Mouse (Mus musculus) testis, adult 2 months (tissue): ENCODE results near the gene Sox6. TPM values are rescaled to one million over a fixed set of nuclear protein-coding genes. Genes with fewer than 3 reads are reported as not detected.

Experiments
- H3K27ac ChIP-seq: fragments of 200-500 bp; 2 replicates; pipeline ENCODE4 v1.5.1; 2012; ENCODE audit warnings: low read depth, low read length; ENCODE audit not compliant: control insufficient read depth, insufficient read depth
- H3K27me3 ChIP-seq: fragments of 200-500 bp; 2 replicates; pipeline ENCODE4 v1.6.1; 2012; ENCODE audit warnings: mild to moderate bottlenecking, low read length, moderate library complexity; ENCODE audit not compliant: control insufficient read depth, insufficient read depth
- H3K36me3 ChIP-seq: fragments of 200-500 bp; 2 replicates; pipeline ENCODE4 v1.6.1; 2012; ENCODE audit warnings: mild to moderate bottlenecking, low read length; ENCODE audit not compliant: control insufficient read depth, insufficient read depth
- H3K4me1 ChIP-seq: fragments of 200-500 bp; 2 replicates; pipeline ENCODE4 v1.6.1; 2012; ENCODE audit warnings: low read length; ENCODE audit not compliant: control insufficient read depth, insufficient read depth
- H3K4me3 ChIP-seq: fragments of 200-500 bp; 2 replicates; pipeline ENCODE4 v1.5.1; 2012; ENCODE audit warnings: low read depth, mild to moderate bottlenecking, low read length, moderate library complexity, mixed read lengths; ENCODE audit not compliant: control insufficient read depth
- CTCF ChIP-seq: fragments of 200-500 bp; IDR thresholded peaks from 2 replicates; pipeline ENCODE4 v1.5.1; 2012; ENCODE audit warnings: low read depth, mild to moderate bottlenecking, inconsistent platforms, low read length, moderate library complexity; ENCODE audit not compliant: control insufficient read depth, insufficient read depth, insufficient replicate concordance
- POLR2A ChIP-seq: fragments of 200-500 bp; IDR thresholded peaks from 2 replicates; pipeline ENCODE4 v1.6.1; 2012; ENCODE audit warnings: low read depth, mild to moderate bottlenecking, inconsistent platforms, low read length, moderate library complexity; ENCODE audit not compliant: control insufficient read depth
- polyA plus RNA-seq: library from polyadenylated mRNA; depleted of rRNA; stranded (reverse); fragments of >200 nt; gene quantifications from 2 replicates; pipeline ENCODE4 v1.2.3, GENCODE M21; 2012

Sox6 gene
- polyA plus RNA-seq, 1 experiment = 137 TPM

DNA sequence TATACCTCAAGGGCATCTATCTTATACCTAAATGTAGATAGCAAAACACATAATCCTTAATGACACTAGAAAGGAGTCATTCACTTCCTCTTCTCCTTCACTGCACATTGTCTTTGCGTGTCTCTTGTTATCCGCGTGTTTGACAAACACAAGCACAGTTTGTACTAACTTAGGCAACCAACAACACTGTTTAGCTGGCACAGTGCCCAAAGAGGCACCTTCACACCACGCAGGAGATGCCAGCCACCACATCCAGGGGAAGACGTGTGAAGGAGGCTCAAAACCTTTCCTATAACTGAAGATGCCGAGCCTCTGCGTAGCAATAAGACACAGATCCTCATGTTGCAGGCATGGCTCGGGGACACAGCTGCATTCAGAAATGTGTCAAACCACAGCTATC is 345.4 kb downstream of the Sox6 start:
- no peaks in the 10 kb centered on the region for H3K27me3 ChIP-seq
- H3K4me3 ChIP-seq = no peak overlapping the region
- H3K4me1 ChIP-seq = no peaks in the 10 kb centered on the region
- TF ChIP-seq POLR2A = no peak
- no peak for TF ChIP-seq CTCF
- H3K27ac ChIP-seq = no peak overlapping the region
- no peaks in the 10 kb centered on the region for H3K36me3 ChIP-seq

DNA sequence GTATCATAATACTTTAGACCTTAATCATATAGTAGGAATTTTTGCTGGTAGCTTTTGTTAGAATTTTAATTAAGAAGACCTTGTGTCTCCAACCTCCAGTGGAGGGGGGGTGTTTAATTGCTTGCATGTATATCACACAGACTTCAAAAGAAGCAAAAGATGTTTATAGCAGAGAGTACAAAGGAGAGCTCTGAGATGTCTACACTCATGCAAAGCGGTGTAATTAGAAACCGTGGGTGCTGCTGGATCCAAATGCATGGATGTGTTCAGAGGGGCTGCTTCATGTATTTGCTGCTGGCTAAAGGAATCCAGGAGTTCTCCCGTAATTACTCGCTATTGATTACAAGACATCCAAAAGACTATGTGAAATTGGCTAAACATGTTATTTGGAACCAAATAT is 347.5 kb downstream of the Sox6 start:
- H3K27me3 ChIP-seq = no peaks in the 10 kb centered on the region
- H3K36me3 ChIP-seq = no peaks in the 10 kb centered on the region
- H3K27ac ChIP-seq = no peak overlapping the region
- H3K4me3 ChIP-seq = no peak overlapping the region
- no peaks in the 10 kb centered on the region for H3K4me1 ChIP-seq
- no peak for TF ChIP-seq CTCF
- TF ChIP-seq POLR2A = no peak

DNA sequence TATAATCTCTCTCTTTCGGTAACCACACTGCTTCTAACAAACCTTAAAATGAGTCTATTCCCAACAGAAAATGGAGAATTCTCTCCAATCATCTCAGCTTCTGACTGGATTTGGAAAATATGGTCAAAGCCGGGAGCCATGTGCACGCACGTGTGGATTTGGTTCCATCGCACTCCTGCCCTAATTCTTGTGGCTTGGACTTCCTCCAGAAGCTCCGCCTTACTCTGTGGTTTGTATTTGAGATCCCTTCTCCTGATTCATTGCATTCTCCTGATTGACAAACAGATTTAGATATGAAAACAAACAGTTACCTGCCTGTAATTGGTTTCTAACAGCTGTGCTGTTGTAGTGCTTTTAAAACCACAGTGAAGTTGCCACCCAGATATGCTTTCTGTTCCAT is 351.9 kb downstream of the Sox6 start:
- H3K36me3 ChIP-seq = no peaks in the 10 kb centered on the region
- H3K4me1 ChIP-seq = no peaks in the 10 kb centered on the region
- no peaks in the 10 kb centered on the region for H3K27me3 ChIP-seq
- H3K27ac ChIP-seq = no peak overlapping the region
- no peak for TF ChIP-seq CTCF
- no peak for TF ChIP-seq POLR2A
- H3K4me3 ChIP-seq = no peak overlapping the region

DNA sequence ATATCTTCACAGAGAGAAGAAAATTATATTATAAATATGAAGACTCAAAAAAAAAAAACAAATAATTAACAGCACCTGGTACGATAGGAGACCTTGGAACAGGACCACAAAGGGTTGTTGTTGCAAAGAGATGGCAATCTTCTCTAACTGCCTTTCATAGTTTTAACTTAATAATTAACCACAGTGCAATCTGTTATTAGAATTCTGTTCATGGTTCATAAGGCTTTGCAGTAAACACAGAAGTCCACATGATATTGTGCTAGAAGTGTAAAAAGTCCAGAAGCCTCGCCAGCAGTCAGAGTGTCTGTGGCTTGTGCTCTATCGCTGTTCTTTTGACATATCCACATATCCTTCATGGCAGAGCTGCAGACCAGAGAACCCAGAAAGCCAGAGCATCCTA is 354.5 kb downstream of the Sox6 start:
- H3K27ac ChIP-seq = no peak overlapping the region
- H3K4me1 ChIP-seq = no peaks in the 10 kb centered on the region
- H3K4me3 ChIP-seq = no peak overlapping the region
- H3K27me3 ChIP-seq = no peaks in the 10 kb centered on the region
- no peak for TF ChIP-seq POLR2A
- TF ChIP-seq CTCF = no peak
- no peaks in the 10 kb centered on the region for H3K36me3 ChIP-seq

DNA sequence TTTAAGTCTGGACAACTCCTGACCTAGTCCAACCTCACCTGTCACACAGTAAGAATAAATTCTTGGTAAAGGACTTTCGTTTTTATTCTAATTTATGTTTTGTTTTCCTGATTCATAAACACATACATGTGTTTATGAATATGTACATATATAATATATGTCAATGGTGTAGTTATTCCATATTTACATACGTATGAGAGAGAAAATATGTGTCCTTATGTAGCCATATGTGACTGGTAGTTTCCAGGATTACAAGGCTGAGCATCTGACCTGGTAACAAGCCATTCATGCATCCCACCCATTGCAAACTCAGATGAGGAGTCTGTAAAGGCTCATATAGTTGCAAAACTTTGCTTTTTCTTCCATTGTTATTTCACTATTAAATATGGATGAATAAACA is 366.8 kb downstream of the Sox6 start:
- no peak overlapping the region for H3K27ac ChIP-seq
- H3K4me3 ChIP-seq = no peak overlapping the region
- H3K36me3 ChIP-seq = no peaks in the 10 kb centered on the region
- TF ChIP-seq CTCF (no peak), POLR2A (no peak)
- H3K4me1 ChIP-seq = peaks cover 2% of the 10 kb centered on the region; the same call in 1 of the 2 replicates
- no peaks in the 10 kb centered on the region for H3K27me3 ChIP-seq

DNA sequence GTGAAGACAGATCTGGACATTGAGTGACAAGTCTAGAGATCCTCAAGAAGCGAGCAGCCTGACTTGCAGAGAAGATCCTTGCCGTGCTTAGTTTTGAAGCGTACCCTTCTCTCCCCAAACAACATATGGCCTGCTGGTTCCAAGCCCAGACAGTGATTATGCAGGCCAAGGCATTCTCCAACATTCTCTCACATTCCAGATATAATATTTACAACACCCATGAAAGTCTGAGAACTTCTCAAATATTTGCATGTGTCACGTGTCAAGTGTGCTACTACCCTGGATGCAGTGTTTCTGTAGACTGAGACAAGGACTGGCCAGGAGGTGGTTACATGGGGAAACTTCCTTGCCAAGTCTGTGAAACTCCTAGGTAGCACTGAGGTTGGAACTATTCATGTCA is 367.3 kb downstream of the Sox6 start:
- TF ChIP-seq POLR2A = no peak
- TF ChIP-seq CTCF = no peak
- Histone ChIP-seq H3K4me1 (peaks cover 2% of the 10 kb centered on the region; the same call in 1 of the 2 replicates), H3K27ac (no peak overlapping the region), H3K36me3 (no peaks in the 10 kb centered on the region), H3K4me3 (no peak overlapping the region), H3K27me3 (no peaks in the 10 kb centered on the region)

DNA sequence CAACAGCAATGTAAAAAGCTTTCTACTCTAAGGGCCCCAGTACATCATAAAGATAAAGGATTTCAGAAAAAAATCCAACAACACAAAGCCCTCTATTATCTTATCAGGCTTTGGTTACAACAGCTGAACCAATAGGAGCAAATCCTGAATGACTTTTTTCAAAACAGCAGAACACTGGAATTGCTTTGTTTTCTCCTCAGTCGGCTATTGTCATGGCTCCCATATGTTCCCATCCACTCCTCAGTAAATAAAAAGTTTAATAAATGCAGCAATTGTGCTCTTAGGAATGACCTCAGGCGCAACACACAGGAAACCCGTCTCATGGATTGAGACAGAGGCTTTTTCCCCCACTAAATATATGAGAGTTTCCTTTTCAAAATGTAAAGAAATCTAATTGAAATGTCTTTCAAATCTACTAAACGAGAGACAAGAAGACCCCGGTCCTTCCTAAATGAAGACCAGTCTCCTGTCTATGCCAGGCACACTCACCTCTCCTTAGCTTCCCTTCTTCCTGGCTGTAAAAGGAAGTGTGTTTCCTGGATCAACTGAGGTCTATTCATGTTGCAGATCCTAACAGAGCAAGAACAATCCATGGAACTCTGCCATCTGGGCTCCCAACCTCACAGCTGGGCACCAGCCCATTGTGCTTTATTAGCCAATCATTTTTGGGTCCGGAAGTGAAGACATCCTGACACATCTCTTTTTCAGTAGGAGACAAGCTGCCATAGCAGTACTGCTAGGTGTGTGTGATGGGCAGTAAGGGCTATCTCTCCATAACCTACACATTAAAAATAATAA is 369.2 kb downstream of the Sox6 start:
- TF ChIP-seq POLR2A (no peak), CTCF (no peak)
- Histone ChIP-seq H3K27ac (no peak overlapping the region), H3K4me1 (peaks cover 2% of the 10 kb centered on the region; the same call in 1 of the 2 replicates), H3K27me3 (no peaks in the 10 kb centered on the region), H3K4me3 (no peak overlapping the region), H3K36me3 (no peaks in the 10 kb centered on the region)

DNA sequence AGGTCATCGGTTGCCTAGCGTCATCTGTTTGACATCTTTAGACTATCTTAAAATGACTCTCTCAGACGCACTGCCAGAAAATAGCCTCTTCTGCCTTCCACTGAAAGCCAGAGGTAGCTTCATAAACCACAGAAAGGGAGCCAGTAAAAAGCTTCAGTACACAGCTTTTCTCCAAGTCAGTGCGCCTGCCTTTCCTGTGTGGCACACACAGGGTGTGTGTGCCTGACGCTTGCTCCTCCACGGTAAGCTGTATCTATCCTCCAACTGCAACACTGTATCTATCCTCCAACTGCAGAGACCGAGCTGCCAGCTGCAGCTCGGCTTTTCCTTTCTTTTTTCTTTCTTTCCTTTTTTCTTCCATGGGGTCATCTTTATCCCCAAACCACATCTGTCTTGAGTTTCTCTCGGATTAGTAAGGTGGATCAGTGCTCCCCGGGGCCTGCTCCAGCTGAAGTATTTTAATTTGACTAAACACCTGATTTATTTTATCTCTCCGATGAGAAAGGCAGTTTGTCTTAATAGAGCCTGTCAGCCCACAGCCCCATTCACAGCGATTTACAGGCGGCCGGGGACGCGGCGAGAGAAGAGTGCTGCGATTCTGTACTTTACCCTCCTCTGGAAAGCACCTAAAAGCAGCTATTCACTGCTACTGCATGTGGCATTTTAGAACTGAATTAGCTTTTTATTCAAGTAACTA is 371.8 kb downstream of the Sox6 start:
- Histone ChIP-seq H3K36me3 (no peaks in the 10 kb centered on the region), H3K4me1 (peaks cover 2% of the 10 kb centered on the region; the same call in 1 of the 2 replicates), H3K27ac (peak overlapping the region; percentile 37; the same call in 1 of the 2 replicates), H3K27me3 (no peaks in the 10 kb centered on the region), H3K4me3 (no peak overlapping the region)
- TF ChIP-seq POLR2A = 0 out of 2 replicates have a peak, but pooled peaks have one; percentile 36
- TF ChIP-seq CTCF = no peak
